Mouse (Mus musculus) midbrain, embryonic 10.5 days (tissue): ENCODE measurements around the gene Swap70. TPM values are rescaled to one million over a fixed set of nuclear protein-coding genes. Genes with fewer than 3 reads are reported as not detected.
A peak's percentile ranks its signal among the peaks of the same experiment; 100 is the strongest.

Experiments
- DNase-seq: peaks from one replicate; pipeline ENCODE4 v3.0.0-alpha.2; 2017; ENCODE audit warnings: low spot score
- H3K27ac ChIP-seq: fragments of 300-500 bp; sonication (generic); replicated peaks from 2 replicates; pipeline ENCODE4 v1.5.1; 2016; ENCODE audit warnings: mild to moderate bottlenecking
- H3K27me3 ChIP-seq: fragments of 300-500 bp; sonication (generic); 2 replicates; pipeline ENCODE4 v1.6.1; 2016; ENCODE audit warnings: low read depth, mild to moderate bottlenecking; ENCODE audit not compliant: poor library complexity, severe bottlenecking
- H3K36me3 ChIP-seq: fragments of 300-500 bp; sonication (generic); 2 replicates; pipeline ENCODE4 v1.6.1; 2016; ENCODE audit warnings: mild to moderate bottlenecking, moderate library complexity
- H3K4me1 ChIP-seq: fragments of 300-500 bp; sonication (generic); 2 replicates; pipeline ENCODE4 v1.6.1; 2016
- H3K4me3 ChIP-seq: fragments of 300-500 bp; sonication (generic); 2 replicates; pipeline ENCODE4 v1.5.1; 2016; ENCODE audit warnings: mild to moderate bottlenecking, moderate library complexity
- H3K9me3 ChIP-seq: fragments of 300-500 bp; sonication (generic); replicated peaks from 2 replicates; pipeline ENCODE4 v1.6.1; 2016; ENCODE audit warnings: mild to moderate bottlenecking
- WGBS: fragments of 180-500 bp; shearing (Covaris S2); methylation state at CpG from one replicate; pipeline ENCODE4 v1.1.7; 2016; 5-methylcytosine and 5-hydroxymethylcytosine counted together
- polyA plus RNA-seq: library from polyadenylated mRNA; unstranded; fragments of >200 nt; fragmentation: Nextera tagmentation; extraction: Ambion mirVana; gene quantifications from 2 replicates; pipeline ENCODE4 v1.2.1, GENCODE M21; 2016

Swap70 gene
- polyA plus RNA-seq, 1 experiment from 2014 or later = 26.0 TPM

- no peaks in the 10 kb centered on the region for H3K9me3 ChIP-seq
- no peaks in the 10 kb centered on the region for H3K4me1 ChIP-seq
- H3K27ac ChIP-seq = no peak overlapping the region
- H3K4me3 ChIP-seq = no peak overlapping the region
- peak; percentile 76 for DNase-seq
- peaks cover 15% of the 10 kb centered on the region for H3K36me3 ChIP-seq
- no peaks in the 10 kb centered on the region for H3K27me3 ChIP-seq
- WGBS = 37% methylated on average over 7 of the region's 7 CpGs
Measured at GRCm38 (mm10) chr7:110265796-110266195, 44.3 kb downstream of the Swap70 start.

- Histone ChIP-seq H3K9me3 (no peaks in the 10 kb centered on the region), H3K27me3 (no peaks in the 10 kb centered on the region), H3K27ac (no peak overlapping the region), H3K4me1 (no peaks in the 10 kb centered on the region), H3K4me3 (no peak overlapping the region), H3K36me3 (peaks cover 18% of the 10 kb centered on the region)
- DNase-seq = no peak
Measured at GRCm38 (mm10) chr7:110267014-110267413, 45.5 kb downstream of the Swap70 start.

- WGBS = 94% methylated on average over 9 of the region's 9 CpGs
- no peak for DNase-seq
Measured at GRCm38 (mm10) chr7:110267994-110268393, 46.5 kb downstream of the Swap70 start.

GRCm38 (mm10) chr7:110268511-110268910 lies 47.0 kb downstream of the Swap70 start:
- Histone ChIP-seq H3K27me3 (no peaks in the 10 kb centered on the region), H3K36me3 (peaks cover 25% of the 10 kb centered on the region), H3K9me3 (no peaks in the 10 kb centered on the region), H3K4me1 (no peaks in the 10 kb centered on the region), H3K4me3 (no peak overlapping the region), H3K27ac (no peak overlapping the region)
- WGBS = 89% methylated on average over 4 of the region's 4 CpGs
- DNase-seq = no peak

More at GRCm38 (mm10) chr7:110267994-110268393, 46.5 kb downstream of the Swap70 start:
- H3K27ac ChIP-seq = no peak overlapping the region
- no peak overlapping the region for H3K4me3 ChIP-seq
- no peaks in the 10 kb centered on the region for H3K4me1 ChIP-seq
- H3K27me3 ChIP-seq = no peaks in the 10 kb centered on the region
- H3K9me3 ChIP-seq = no peaks in the 10 kb centered on the region
- peaks cover 20% of the 10 kb centered on the region for H3K36me3 ChIP-seq

GRCm38 (mm10) chr7:110269777-110270176 lies 48.3 kb downstream of the Swap70 start:
- Histone ChIP-seq H3K27ac (no peak overlapping the region), H3K27me3 (no peaks in the 10 kb centered on the region), H3K9me3 (no peaks in the 10 kb centered on the region), H3K36me3 (peaks cover 36% of the 10 kb centered on the region), H3K4me3 (no peak overlapping the region), H3K4me1 (no peaks in the 10 kb centered on the region)
- WGBS = 90% methylated on average over 14 of the region's 14 CpGs
- DNase-seq = no peak

GRCm38 (mm10) chr7:110270455-110270854 lies 48.9 kb downstream of the Swap70 start:
- Histone ChIP-seq H3K27me3 (no peaks in the 10 kb centered on the region), H3K27ac (no peak overlapping the region), H3K9me3 (no peaks in the 10 kb centered on the region), H3K4me3 (no peak overlapping the region), H3K4me1 (no peaks in the 10 kb centered on the region), H3K36me3 (peaks cover 42% of the 10 kb centered on the region)
- DNase-seq = no peak
- 93% methylated on average over 7 of the region's 7 CpGs for WGBS

GRCm38 (mm10) chr7:110271814-110272213 lies 50.3 kb downstream of the Swap70 start:
- H3K27me3 ChIP-seq = no peaks in the 10 kb centered on the region
- H3K36me3 ChIP-seq = peaks cover 54% of the 10 kb centered on the region
- DNase-seq = no peak
- H3K27ac ChIP-seq = 0 out of 2 replicates have a peak overlapping the region, but pooled peaks have one; percentile 28
- no peak overlapping the region for H3K4me3 ChIP-seq
- no peaks in the 10 kb centered on the region for H3K4me1 ChIP-seq
- WGBS = 67% methylated on average over 9 of the region's 9 CpGs
- H3K9me3 ChIP-seq = no peaks in the 10 kb centered on the region

GRCm38 (mm10) chr7:110272434-110272833 lies 50.9 kb downstream of the Swap70 start:
- WGBS = 74% methylated on average over 4 of the region's 4 CpGs
- DNase-seq = no peak
- Histone ChIP-seq H3K4me1 (no peaks in the 10 kb centered on the region), H3K27ac (peak overlapping the region; percentile 28; the same call in 1 of the 2 replicates), H3K4me3 (no peak overlapping the region), H3K27me3 (no peaks in the 10 kb centered on the region), H3K9me3 (no peaks in the 10 kb centered on the region), H3K36me3 (peaks cover 56% of the 10 kb centered on the region)

GRCm38 (mm10) chr7:110277734-110278245 lies 56.3 kb downstream of the Swap70 start:
- Histone ChIP-seq H3K4me1 (no peaks in the 10 kb centered on the region), H3K27ac (no peak overlapping the region), H3K9me3 (no peaks in the 10 kb centered on the region), H3K4me3 (no peak overlapping the region), H3K27me3 (no peaks in the 10 kb centered on the region), H3K36me3 (peaks cover 85% of the 10 kb centered on the region)
- DNase-seq = no peak
- 94% methylated on average over 5 of the region's 5 CpGs for WGBS

GRCm38 (mm10) chr7:110279183-110279582 lies 57.7 kb downstream of the Swap70 start:
- Histone ChIP-seq H3K36me3 (peaks cover 74% of the 10 kb centered on the region), H3K9me3 (no peaks in the 10 kb centered on the region), H3K4me3 (no peak overlapping the region), H3K27me3 (no peaks in the 10 kb centered on the region), H3K27ac (no peak overlapping the region), H3K4me1 (no peaks in the 10 kb centered on the region)
- 94% methylated on average over 4 of the region's 4 CpGs for WGBS
- no peak for DNase-seq

GRCm38 (mm10) chr7:110281435-110282256 lies 60.1 kb downstream of the Swap70 start:
- H3K36me3 ChIP-seq = peaks cover 53% of the 10 kb centered on the region
- H3K4me3 ChIP-seq = no peak overlapping the region
- H3K4me1 ChIP-seq = no peaks in the 10 kb centered on the region
- no peaks in the 10 kb centered on the region for H3K27me3 ChIP-seq
- no peaks in the 10 kb centered on the region for H3K9me3 ChIP-seq
- no peak for DNase-seq
- WGBS = 89% methylated on average over 11 of the region's 11 CpGs
- no peak overlapping the region for H3K27ac ChIP-seq

- no peak overlapping the region for H3K4me3 ChIP-seq
- no peaks in the 10 kb centered on the region for H3K27me3 ChIP-seq
- H3K27ac ChIP-seq = no peak overlapping the region
- WGBS = 90% methylated on average over 11 of the region's 11 CpGs
- H3K36me3 ChIP-seq = peaks cover 45% of the 10 kb centered on the region
- peaks cover 10% of the 10 kb centered on the region for H3K4me1 ChIP-seq
- no peaks in the 10 kb centered on the region for H3K9me3 ChIP-seq
- no peak for DNase-seq
Measured at GRCm38 (mm10) chr7:110282797-110283196, 61.3 kb downstream of the Swap70 start.

GRCm38 (mm10) chr7:110283484-110284275 lies 62.2 kb downstream of the Swap70 start:
- H3K27me3 ChIP-seq = no peaks in the 10 kb centered on the region
- peaks cover 12% of the 10 kb centered on the region for H3K4me1 ChIP-seq
- WGBS = 93% methylated on average over 6 of the region's 6 CpGs
- H3K27ac ChIP-seq = no peak overlapping the region
- no peak for DNase-seq
- peaks cover 38% of the 10 kb centered on the region for H3K36me3 ChIP-seq
- no peaks in the 10 kb centered on the region for H3K9me3 ChIP-seq
- H3K4me3 ChIP-seq = no peak overlapping the region
